Mouse (Mus musculus) layer of hippocampus, adult 11-12 months (tissue): Measurements from ENCODE around the gene Kif21b.

ENCODE experiments used
- DNase-seq: peaks from one replicate; pipeline ENCODE4 v3.0.0; 2022; ENCODE audit warnings: low spot score

Gene Kif21b

DNA sequence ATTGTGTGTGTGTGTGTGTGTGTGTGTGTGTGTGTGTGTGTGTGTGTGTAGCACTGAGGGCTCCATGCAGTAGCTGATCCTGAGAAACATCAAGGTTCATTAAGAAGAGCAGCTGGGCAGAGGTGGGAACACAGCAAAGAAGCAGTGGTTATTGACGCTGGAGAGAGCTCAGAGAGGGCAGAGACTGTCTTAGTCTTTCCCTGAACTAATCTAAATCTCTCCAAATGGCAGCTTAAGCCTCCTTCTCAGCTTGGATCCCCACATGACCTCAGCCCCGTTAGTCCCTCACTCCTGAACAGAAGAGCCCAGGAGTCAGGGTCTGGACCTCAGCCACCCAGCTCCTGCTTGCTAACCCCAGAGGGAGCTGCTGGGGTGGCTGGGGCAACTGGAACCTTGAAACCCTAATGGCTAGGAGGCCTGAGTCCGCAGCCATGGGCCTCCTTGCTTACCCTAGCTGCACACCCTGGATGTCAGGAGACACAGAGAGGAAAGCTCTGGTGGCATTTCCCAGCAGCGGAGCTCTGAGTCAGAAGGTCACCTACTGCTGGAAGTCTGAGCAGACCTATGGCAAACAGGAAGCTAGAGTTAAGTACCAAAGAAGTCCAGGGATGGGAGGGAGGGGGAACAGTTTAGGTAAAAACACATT lies 2.1 kb upstream of the Kif21b start:
- no peak for DNase-seq

DNA sequence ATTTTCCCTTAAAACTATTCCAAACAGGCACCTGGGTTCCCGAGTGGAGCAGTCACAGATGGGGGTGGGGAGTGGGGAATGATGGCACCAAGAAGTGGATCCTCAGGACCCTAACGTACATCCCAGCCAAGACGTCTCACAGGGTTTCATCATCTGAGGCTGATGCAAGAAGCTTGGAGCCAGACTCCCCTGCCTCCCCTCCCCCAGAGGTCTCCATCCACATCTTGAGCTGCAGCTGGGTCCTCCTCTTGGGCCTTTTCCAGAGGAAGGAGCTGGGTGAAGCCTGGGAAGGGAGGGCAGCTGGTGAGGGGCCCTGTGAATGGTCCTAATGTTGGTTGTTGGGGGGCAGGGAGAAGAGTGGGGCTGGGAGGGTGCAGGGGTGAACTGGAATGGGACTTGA lies 1.1 kb upstream of the Kif21b start:
- no peak for DNase-seq

DNA sequence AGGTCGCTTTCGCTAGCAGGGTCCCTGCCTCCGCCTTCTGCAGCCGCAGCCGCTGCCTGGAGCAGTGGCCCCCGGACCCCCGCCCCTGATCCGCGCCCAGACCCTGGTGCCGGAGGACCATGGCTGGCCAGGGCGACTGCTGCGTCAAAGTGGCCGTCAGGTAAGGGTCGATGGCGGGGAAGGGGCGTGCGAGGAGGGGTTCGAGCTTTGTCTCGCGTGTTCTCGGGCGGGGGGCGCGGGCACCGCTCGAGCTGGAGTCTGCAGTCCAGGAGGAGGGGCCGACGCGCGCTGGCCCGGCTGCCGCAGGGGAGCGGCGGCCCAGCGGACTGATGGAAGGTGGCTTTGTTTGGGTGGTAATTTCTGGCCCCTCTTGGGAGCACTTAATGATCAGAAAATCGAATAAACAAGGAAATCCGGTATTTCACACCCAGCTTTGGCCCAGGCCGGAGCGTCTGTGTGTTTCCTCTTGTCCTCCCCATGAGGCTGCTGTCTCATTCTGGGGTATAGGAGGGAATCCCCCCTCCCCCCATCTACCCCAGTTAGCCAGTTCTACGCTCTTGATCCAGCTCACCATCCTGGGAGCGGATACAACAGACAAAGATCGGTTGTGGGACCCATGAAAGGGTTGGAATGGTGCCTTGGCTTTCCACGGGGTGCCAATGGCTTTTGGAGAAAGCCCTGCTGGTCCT lies 558 bp downstream of the Kif21b start:
- DNase-seq: peak; percentile 64

DNA sequence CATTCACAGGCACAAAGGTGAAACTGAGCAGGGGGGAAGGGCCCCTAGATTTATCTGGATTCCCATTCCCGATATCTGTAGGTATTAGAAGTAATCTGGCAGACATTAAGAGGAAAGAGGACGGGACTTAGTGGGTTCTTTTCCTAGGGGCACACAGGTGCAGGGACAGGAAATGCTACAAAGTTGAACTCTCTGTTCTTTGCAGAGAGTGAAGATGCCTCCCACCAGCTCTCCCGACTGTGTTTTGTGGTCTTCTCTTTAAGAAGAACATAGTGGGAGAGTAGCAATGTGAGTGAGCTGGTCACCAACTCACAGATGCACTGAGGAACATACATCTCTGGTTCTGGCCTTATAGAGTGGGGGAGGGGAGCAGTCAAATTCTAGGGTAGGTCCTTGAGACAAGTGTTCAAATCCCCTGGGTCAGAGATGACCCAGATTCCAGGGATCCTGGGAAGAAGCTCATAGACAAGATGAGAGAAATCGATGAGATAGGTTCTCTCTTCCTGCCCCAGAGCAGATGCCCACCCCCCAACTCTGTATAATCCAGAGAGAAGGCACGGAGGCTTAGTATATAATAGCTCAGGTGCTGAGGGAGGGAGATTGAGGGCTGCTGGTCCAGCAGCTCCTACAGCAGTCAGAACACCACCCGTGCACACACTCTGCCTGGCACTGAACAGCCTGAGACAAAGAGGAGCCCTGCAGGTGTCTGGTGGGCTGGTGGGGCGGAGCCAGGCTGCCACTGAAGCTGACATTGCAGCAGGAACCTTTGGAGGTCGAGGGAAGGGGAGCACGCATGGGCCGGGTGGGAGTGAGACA lies 1.4 kb downstream of the Kif21b start:
- DNase-seq: no peak

DNA sequence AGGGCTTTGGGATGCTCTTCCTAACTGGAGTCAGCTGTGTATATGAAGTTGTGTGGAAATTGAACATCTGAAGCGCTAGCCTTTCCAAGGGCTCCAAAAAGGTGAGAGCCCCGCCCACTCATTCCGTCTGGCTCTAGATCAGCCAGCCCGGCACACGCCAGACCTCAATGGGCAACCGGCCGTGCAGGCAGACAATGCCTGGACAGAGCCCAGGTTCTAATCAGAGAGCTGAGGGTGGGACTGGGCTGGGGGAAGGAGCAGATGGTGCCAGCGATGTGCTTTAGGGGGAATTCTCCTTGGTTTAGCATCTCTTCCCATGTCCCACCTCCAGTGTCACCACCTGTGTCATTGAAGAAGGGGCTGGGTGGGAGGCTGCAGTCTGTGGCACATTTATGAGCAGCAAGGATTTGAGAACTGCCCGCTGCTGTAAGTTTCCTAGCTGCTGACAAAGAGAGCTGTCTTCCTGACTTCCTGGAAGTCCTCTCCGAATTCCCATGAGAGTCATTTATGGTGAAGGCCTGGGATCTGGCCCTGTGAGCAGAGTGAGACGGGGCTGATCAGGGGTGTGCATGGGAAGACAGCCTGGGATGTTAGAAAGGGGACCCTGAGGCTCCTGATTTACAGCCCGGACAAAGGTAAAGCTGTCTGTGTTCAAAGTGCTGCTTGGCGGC lies 2.5 kb downstream of the Kif21b start:
- no peak for DNase-seq

DNA sequence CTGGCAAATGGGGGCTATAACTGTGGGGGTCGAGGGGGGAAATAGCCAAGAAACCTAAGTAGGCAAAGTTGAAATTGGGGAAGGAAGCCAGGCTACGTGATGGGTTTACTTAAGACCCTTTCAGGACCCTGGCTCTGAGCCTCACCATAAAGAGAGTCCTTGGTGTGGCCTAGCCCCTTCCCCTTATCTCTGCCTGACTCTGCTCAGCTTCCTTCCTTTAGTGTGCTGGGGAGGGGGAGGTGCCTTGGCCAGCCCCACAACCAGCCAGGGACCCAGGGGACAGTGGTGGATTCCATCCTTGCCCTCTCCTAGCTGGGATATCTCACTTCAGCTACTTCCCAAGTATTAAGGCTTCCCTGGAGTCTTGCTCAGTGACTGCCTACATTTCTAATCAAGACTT lies 3.4 kb downstream of the Kif21b start:
- no peak for DNase-seq

DNA sequence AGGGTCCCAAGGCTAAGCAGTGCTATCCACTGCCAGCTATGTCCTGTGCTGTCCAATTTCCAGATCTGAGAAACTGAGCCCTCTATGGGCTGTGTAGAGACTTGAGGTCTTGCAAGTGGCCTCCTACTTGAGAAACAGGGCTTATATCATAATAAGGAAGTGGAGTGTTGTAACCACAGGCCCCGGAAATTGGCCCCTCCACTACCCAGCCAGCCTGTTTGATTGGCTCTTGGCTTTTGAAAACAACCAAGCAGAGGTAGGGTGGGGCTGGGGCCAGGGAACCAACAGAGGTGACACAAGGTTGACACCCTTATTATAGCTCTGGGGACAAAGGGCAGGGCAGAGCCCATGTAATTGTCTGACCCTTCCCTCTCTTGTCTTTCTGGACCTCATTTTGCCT lies 3.9 kb downstream of the Kif21b start:
- DNase-seq: no peak

DNA sequence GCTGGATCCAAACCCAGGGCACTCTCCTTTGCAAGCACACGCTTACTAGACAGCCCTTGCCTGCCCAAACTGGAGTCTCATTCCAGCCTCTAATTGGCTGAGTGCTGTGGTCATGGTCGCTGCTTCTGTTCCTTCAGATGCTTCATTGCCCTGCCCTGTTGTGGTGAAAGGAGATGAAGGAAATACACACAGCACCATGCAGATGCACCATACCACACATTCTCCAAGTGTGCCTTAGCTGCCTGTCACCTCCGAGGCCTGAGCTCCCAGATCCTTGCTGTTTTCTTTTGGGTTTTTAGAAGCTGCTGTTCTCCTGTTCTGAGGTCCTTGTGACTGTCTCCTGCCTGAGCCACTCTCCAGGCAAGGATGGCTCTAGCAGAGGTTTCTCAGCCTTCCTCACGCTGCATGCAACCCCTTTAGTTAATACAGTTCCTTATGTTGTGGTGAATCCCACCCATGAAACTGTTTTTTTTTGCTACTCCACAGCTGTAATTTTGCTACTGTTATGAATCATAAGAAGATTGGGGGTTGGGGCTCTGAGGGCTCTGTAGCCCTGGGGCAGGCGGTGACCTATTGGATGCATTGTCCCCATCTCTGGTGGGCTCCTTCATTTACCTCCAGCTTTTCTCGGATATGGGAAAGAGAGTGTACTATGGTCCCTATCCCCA lies 4.7 kb downstream of the Kif21b start:
- no peak for DNase-seq

DNA sequence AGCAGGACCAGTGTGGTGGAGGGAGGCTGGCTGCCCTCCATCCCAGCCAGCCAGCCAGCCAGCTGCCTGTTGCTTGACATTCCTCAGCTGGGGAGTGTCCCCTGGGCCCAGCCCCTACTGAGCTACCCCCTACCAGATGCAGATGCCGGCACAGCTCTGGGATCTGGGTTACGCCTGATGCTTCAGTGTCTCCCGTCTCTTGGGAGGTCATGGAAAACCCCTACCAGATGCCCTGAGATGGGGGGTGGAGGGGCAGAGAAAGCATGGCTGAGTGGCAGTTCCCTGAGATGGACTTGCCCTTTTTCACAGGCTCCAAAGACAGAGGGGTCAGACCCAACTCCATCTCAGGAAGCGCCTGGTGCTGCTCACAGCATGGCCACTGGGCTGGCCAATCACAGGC lies 5.4 kb downstream of the Kif21b start:
- no peak for DNase-seq

DNA sequence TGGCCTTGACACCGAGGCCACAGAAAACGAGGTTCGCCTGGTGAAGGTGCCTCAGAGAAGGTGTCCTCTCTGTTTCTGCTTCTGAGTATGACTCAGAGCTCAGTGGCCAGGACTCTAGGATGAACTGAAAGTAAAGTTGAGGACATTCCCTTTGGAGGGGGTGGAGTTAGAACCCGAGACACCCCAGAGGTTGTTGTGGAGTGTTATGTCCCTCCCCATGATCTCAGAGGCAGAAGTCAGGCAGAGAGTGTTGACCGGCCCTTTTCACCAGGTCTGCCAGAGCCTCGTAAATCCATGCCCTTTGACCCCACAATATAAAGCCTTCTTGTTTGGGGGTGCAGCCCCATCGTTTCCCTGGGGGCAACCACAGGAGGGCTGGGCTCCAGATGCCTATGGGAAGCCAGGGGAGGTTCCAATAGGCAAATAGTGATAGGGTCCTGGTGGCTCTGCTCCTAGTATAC lies 5.9 kb downstream of the Kif21b start:
- no peak for DNase-seq

DNA sequence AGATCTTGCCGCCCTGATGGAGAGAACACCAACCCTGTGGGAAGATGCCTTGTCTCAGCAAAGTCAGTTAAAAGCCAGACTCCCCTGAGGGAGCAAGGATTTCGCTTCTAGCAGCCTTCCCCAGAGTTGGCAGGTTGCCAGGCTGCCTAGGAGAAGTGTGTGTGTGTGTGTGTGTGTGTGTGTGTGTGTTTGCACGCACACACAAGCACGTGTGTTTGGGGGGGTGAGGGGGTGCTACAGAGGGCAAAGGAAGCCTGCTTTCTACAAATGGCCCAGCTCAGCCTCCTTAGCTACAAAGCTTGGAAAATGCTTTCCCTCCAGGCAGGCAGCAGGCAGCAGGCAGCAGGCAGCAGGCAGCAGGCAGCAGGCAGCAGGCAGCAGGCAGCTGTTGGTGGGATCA lies 6.4 kb downstream of the Kif21b start:
- DNase-seq: no peak

DNA sequence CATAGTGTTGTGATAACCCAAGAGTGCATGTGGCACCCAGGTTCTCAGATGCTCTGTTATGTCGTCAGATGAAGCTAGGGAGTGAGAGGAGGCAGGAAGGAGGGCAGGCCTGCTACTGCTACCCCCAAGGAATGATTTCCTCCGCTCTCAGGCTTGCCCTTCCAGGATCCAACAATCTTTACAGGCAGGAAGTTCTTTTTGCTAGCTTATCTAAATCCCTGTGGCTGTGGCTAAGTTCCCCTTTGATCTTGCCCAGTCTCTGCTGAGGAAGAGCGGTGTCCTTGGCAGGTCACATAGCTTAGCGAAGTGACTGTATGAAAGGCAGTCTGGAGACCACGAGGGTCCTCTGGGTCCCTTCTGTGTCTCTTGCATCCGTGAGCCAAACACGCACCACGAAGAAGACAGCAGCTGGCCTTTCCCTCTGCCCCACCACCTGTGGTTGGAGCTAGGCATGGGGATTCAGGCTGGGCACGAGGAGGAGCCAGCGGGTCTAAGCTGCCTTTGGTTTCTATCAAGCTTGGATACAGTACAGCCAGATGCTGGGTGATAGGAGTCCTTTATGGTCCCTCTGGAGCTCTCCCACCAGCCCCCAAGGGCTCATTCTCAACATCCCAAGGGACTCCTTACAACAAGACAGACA lies 7.1 kb downstream of the Kif21b start:
- no peak for DNase-seq

DNA sequence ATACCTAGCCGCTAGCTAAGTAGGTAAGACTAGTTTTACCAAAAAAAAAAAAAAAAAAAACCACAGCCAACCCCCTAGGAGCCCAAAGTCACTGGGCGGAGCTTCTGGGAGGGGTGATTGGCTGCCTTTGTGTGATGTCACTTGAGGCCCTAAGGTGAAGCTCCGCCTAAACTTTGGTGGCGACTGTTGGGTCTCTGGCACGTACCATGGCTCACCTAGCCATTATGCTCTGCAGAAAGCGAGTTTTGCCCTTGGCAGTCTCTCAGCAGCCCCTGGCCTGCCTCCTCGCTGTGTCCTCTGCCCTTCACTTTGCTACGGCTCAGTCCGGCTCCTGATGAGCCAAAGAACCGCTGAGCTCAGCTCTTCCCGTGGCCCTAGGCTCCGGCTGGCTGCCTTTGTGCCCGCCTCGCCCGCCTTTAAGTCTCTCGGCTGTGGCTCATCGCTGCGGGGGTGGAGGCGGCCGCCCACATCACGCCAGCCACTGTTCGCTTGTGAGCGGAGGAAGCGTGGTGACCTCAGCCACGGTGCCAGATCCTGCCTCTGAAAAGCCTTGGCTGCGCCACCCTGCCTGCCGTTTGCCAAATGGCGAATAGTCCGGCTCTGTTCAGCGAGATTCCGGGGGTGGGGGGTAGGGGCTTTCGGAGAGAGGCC lies 8.9 kb downstream of the Kif21b start:
- DNase-seq: peak; percentile 88

DNA sequence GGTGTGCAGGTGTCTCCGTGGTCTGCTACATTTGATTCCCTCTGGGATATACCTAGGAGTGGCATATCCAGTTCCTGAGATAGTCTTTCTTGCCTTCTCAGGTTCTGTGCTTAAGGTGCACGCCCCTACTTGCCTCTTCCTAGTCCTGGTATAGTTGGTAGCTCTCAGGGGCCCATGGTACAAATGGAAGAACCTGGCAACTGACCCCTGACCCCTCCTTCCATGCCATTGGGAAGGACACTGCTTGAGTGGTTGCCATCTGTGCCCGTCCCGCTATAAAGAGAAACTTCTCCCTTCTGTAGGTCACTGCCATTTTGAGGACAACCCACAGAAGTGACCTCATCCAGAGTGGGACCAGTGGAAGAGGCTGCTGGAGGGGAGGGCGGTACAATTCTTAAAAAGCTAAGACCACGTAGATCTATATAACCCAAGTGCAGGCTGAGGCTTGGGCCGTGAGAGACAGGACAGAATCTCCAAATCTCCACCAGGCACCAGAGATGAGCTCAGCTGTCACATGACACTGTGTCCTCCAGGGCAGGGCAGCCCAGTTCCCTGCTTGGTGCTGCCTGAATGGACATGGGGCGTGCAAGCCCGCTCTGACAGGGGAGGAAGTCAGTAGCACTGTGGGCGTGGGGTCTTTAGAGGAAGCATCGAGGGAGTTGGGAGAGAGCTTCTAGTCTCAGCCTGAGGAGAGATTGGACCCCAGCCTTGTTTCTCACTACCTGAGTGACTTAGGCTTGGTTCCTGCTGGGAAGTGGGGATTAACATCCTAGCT lies 10.2 kb downstream of the Kif21b start:
- peak; percentile 80 for DNase-seq

DNA sequence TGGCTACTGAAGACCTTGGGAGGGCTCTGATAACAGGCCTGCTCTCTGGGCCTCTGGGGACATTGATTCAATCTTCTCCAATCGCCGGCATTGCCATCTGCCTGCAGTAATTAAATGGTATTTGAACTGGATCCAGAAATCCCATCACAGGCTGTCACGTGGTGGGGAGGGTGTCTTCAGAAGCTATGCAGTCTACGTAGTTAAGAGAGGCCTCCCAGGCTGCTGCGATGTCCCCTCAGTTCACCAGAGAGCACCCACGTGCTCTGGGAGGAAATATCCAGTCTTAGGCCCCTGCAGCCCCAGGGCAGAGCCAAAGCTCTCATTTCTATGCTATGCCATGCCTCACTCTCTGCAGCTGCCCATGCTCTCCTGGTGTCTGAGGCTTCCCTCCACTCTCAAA lies 11.1 kb downstream of the Kif21b start:
- DNase-seq: peak; percentile 81

DNA sequence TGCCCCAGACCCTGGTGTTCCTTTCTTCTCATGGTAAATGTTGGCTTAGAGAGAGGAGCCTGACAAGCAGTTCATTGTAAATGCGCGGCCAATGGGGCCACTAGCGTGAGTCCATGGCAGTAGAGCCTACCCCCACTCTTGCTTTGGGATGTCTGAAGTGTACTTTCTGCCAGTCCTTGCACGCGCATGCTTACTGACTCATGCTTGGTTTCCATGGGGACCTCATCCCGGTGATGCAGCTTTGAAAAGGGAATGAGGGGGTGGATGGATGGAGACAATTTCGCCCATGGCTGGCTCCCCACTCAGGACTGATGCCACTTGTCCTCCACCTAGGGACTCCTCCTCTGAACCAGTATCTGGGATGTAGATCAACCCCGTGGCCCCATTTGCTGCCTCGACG lies 12.3 kb downstream of the Kif21b start:
- DNase-seq: peak; percentile 65

DNA sequence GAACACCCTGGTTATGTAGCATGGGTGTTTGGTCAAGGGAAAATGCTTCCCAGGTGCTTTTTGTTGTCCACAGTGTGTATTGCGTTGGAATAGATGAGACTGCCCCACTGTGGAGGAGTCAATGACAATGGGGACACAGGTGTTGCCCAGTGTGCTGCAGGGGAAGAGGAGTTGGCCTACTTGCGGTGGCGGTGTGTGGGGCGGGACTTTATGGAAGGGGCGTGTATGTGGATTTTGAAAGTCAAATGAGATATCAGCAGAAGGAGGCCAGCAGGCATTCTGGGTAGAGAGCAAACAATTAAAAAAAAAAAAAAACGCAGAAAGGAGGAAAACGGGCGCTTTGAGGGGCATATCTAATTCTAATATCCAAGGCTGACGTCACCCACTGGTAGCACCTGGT lies 18.5 kb downstream of the Kif21b start:
- no peak for DNase-seq

DNA sequence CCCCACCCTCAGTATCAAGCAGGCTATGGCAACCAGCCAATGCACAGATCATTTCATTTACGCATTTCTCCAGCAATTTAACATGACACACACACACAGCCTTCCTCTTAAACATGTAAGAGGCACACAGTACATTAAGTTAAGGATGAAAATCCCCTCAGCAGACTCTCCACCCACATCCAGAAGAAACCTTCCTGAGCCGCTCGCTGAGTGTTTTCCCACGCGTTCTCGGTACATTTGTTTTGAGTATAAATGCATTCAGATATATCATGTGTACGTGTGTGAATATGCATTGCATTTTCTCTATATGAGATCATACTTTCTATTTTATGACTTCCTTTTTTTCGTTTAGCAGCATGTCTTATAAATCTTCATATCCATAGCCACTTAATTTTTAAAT lies 20.2 kb downstream of the Kif21b start:
- no peak for DNase-seq

DNA sequence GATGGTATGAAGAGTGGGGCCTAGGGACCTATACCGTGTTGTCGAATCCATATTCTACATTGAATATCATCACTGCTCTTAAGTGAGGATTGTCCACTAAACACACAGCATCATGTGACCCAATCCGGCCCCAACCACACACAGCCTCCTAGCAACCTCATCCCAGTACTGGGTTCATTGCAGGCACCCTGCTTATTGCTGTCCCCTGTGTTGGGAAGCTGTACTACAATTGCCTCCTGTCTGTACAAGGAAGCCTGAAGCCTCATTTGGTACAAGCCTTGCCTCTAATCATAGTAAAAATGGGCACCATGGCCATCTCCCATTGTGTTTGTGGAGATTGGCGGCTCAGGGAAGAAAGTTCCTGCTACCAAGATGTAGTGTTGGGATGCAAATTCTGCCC lies 25.1 kb downstream of the Kif21b start:
- DNase-seq: no peak

DNA sequence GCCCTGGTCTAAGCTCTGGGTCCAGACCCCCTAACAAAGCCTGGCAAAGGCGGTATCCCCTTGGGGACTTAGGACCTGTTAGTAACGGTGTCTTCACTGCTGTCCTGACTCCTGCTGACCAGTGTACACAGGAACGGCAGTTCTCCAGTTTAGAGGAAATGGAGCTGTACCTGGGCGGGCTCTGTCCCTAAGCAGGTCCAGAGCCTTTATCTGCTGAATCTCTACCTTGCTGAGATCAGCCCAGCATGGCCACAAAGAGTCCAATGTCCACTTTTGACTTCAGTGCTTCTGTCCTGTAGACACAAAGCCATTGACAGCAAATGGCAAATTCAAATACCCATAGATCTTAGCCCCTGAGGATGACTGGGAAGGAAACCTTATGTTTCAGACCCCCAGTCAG lies 25.8 kb downstream of the Kif21b start:
- no peak for DNase-seq
